Mouse (Mus musculus): ENCODE data around the gene Slc34a3. TPM values are rescaled to one million over a fixed set of nuclear protein-coding genes. Genes with fewer than 3 reads are reported as not detected.
A peak's percentile ranks its signal among the peaks of the same experiment; 100 is the strongest.

The Slc34a3 gene
- total RNA-seq, 2 experiments from 2014 or later, result not detected

DNA sequence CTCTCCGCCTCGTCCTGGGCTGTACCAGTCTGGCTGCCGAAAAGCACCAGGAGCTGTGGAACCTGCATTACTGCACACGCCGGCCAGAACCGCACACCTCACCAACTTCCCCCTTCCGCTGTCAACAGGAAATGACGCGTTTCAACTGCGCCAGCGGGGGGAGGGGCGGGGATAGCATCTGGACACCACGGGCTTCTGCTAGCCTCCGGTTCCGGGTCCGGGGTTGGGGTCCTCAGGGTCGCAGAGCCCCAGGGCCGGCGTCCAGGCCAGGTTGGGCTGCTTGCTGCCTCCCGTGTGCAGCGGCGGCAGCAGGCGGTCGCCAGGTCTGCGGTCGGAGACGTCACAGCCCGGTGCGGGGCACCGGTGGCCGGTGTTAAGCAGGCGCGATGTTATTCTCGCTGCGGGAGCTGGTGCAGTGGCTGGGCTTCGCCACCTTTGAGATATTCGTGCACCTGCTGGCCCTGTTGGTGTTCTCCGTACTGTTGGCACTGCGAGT is 21.2 kb upstream of the Slc34a3 start, which contains the start of gene Tmem203:
TSS of gene Tmem203 (plus strand) at position 156 of the 496 bp plus-strand sequence.
- DNase-seq (ENCODE audit: low spot score in 2 of 2), result peak; percentile 86 to 89

- no peak for DNase-seq (ENCODE audit: low spot score in 2 of 2)
These were observed 18.2 kb upstream of the Slc34a3 start for GRCm38 (mm10) chr2:25252331-25252730.

GRCm38 (mm10) chr2:25246183-25247072 is 12.3 kb upstream of the Slc34a3 start, which contains the start of gene AL732309.1:
AL732309.1 (minus strand) TSS chr2:25246863.
- no peak for DNase-seq (ENCODE audit: low spot score in 2 of 2)

- DNase-seq (ENCODE audit: low spot score in 2 of 2), result no peak
These were observed 10.0 kb upstream of the Slc34a3 start for GRCm38 (mm10) chr2:25244144-25244543.

GRCm38 (mm10) chr2:25243342-25243741 is 9.2 kb upstream of the Slc34a3 start:
- DNase-seq (ENCODE audit: low spot score in 2 of 2), result no peak

GRCm38 (mm10) chr2:25242101-25242506 is 7.9 kb upstream of the Slc34a3 start, which contains the start of the genes Rnf208 and Cysrt1:
Rnf208 (plus strand) TSS chr2:25242255.
Cysrt1 (minus strand) TSS chr2:25242452.
- DNase-seq (ENCODE audit: low spot score in 2 of 2), result peak; percentile 35 to 60

- no peak for DNase-seq (ENCODE audit: low spot score in 2 of 2)
These were observed 7.2 kb upstream of the Slc34a3 start for GRCm38 (mm10) chr2:25241438-25241775.

DNA sequence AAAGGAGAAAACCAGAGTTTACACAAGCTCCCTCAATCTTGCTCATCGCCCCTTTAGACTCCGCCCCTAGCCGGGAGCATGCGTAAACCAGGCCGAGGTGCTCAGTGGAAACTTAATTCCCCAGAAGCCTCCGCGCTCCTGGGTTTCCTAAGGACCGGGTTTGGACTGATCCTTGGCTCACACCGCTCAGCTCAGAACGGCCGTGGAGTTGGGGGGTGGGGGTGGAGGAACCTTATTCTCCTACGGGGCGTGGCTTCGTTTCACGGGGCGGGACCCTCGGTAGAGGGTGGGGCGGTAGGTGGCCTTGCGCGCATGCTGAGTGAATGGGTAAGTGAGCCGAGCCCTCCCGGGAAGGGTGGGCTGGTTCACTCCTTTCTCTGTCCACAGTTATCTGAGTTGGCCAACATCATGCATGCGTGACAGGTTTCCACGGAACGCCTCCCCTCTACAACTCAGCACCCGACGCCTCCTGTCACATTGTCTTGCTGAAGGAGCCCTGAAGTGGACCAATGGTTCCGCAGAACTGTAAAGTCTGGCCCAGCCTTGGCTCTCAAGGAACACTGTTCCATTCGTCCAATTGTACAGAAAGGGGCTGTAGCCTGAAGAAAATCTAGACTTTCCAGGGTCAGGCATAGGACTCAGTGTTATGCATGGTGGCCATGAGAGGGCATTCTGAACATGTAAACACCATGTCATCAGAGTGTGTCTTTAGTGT is 6.7 kb upstream of the Slc34a3 start:
- peak; percentile 46 to 66 for DNase-seq (ENCODE audit: low spot score in 2 of 2)

DNA sequence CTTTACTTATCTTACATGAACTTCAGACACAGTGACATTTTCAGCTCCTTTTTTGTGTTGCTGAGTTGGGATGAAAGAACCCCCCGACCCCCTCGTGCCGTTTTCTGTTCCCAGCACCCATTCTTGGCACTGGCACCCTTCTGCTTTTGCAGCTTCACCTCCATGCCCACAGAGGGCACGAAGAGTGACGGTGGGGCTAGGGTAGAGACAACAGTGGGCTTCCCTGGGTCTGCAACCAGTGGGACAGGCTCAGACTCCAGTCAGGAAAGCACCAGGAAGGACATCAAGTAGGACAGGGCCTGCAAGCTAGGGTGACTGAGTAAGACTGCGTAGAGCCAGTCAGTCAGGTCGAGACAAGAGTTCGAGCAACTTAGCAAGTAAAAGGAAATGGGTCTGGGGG is 6.1 kb upstream of the Slc34a3 start:
- no peak for DNase-seq (ENCODE audit: low spot score in 2 of 2)

DNA sequence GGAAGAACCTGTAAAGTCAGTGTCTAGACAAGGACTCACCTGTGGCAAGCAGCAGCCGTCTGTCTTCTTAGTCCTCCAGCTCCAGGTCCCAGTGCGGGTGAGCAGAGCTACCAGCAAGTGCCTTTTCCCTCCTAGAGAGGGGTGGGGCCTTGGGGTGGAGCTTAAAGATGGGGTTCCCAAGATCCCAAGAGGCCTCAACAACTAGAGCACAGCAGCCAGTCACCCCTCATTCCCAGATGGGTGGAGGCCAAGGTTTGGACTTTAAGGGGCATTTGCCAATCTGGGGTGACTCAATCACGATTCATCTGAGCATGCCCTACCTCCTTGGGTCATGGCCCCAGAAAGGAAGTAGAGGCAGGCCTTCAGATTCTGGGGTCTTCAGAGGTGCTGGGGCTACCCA is 5.6 kb upstream of the Slc34a3 start:
- DNase-seq (ENCODE audit: low spot score in 2 of 2), result no peak

GRCm38 (mm10) chr2:25238106-25238505 is 3.9 kb upstream of the Slc34a3 start:
- no peak for DNase-seq (ENCODE audit: low spot score in 2 of 2)

DNA sequence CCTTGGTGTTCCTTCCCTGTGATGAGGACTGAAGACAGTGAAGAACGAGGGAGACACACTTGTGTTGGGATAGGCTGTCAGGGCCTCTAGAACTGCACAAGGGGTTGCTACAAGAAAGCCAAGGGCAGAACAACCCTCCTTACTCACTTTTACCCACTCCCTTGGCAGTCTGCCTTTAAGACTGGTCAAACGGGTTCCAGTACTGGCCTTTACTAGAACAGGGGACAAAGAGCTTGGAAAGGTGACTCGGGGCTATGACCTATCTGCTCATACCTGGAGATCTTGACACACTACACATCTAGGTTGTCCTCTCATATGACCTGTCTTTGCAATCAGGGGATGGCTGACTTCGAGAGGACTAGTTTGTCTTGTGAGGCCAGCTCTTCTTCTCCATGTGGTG is 3.4 kb upstream of the Slc34a3 start:
- no peak for DNase-seq (ENCODE audit: low spot score in 2 of 2)

DNA sequence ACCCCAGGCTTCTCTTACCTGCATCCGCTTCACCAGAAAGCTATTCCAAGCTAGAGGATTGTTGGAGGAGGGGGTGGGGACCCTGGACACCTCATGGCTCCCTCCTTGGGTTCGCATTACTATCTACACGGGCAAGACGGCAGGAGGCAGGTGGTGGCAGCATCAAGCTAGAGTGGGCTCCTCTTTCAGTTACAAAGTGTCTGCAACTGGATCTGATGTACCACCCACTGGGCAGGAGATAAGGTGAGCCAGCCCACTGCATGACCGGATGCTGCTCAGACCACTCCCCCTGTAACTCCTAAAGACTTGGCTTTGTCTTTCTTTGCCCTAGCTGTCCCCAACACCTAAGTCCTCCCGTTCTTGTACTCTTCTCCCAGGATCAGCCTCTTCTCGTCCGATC is 2.5 kb upstream of the Slc34a3 start, which contains the start of gene Rnf224:
TSS of gene Rnf224 (minus strand) at position 174 of the 400 bp plus-strand sequence.
- DNase-seq (ENCODE audit: low spot score in 2 of 2), result no peak

- no peak for DNase-seq (ENCODE audit: low spot score in 2 of 2)
These were observed 522 bp upstream of the Slc34a3 start for GRCm38 (mm10) chr2:25234551-25235220.

DNA sequence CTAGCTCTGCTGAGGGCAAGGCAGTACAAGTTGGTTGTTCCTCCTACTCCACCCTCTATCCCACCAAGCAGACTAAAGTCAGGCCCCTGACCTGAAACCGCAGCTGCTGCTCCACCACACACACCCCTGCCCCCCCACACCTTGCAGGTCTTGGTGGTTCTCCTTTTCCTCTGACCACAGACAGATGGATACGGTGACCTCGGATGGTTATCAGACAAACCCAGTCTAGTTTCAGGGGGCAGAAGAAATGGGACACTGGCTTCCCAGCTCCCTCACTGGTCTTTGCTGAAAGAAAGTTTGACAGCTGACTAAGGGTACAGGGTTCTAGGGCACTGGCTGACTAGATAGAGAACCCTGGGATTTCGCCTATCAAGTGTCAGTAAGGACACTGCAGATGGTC is 743 bp downstream of the Slc34a3 start:
- DNase-seq (ENCODE audit: low spot score in 2 of 2), result no peak

DNA sequence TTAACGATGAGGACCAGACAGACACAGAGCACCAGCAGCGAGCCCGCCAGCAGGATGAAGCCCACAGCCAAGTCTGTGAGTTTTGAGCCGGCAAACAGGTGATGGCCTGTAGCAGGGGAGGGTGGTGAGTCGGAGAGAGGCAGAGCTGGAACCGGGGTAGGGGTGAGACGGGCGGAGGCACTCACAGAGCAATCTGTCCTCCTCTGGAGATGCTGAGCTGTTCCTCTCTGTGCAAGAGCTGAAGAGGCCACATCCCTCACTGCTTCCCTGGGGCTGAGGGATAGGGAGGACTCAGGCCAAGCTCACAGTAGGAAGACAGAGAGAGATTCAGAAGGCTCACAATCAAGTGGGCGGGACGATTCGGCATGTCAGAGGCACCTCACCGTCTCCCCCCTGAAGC is 3.1 kb downstream of the Slc34a3 start:
- no peak for DNase-seq (ENCODE audit: low spot score in 2 of 2)

DNA sequence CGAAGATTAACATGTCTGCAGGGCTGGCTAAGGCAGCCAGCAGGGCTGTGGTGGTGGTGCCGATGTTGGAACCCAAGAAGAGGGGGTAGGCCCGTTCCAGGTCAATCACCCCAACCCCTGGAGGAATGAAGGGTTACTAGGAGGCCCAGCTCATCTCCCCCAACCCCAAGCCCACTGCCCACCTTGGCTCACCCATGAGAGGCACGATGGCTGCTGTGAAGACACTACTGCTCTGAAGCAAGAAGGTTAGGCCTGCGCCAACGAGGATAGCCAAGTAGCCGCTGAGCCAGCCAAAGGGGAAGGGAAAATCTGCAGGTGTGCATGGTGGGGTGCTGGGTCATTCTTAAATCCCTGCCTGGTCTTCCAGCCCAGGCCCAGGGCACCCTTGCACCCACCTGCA is 3.6 kb downstream of the Slc34a3 start:
- no peak for DNase-seq (ENCODE audit: low spot score in 2 of 2)

DNA sequence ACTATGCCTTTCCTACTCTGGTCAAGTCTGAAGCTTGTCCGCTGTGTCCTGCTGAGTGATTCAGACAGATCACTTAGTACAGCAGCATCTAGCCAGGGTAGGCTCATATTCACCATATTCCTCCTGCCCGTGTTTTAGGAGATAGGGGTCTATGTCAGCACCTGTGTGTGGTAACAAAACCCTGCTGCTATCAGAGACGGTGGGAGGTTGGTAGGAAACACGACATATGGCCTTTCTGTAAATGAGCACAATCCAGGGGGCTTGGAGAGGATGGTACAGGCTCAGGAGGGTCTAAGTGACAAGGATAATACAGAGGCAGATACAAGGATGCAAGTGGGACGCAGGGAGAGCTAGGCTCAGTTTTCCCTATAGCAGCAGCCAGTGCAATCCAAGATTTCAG is 4.6 kb downstream of the Slc34a3 start:
- DNase-seq (ENCODE audit: low spot score in 2 of 2), result no peak

GRCm38 (mm10) chr2:25228995-25229530 is 5.1 kb downstream of the Slc34a3 start:
- no peak for DNase-seq (ENCODE audit: low spot score in 2 of 2)

DNA sequence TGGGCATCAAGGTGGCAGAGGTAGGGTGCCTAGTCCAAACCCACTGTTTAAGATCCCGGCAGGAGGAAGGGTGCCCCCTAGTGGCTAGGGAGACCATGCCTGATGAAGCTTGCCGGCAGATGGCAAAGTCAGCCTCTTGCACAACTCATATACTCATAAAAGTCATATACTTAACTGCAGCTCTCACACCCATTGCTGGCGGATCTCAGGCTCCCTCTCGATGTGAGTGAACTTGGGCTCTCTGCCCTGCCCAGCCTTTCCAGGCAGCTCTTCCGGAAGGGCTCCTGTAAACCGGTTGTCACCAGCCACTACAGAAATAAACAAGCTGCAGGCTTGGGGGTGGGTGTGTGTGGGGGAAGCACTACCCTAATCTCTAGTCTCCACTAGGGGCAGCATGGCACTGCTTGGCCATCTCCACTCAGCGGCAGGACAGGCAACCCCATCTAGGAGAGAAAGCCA is 5.7 kb downstream of the Slc34a3 start:
- peak; percentile 79 to 86 for DNase-seq (ENCODE audit: low spot score in 2 of 2)

GRCm38 (mm10) chr2:25227406-25227805 is 6.8 kb downstream of the Slc34a3 start:
- DNase-seq (ENCODE audit: low spot score in 2 of 2), result no peak

Measured in layer of hippocampus, postnatal 10 days (tissue).